Mouse (Mus musculus) thymus, adult 2 months (tissue): ENCODE data around the gene Mthfsd.

ENCODE experiments used
- CTCF ChIP-seq: fragments of 200-500 bp; IDR thresholded peaks from 2 replicates; pipeline ENCODE4 v1.5.1; 2012; ENCODE audit warnings: mild to moderate bottlenecking, control low read depth, low read length, moderate library complexity, borderline replicate concordance; ENCODE audit not compliant: control insufficient read depth, poor library complexity, insufficient read depth; ENCODE audit errors: extremely low read depth
- POLR2A ChIP-seq: fragments of 200-500 bp; IDR thresholded peaks from 2 replicates; pipeline ENCODE4 v1.6.1; 2012; ENCODE audit warnings: mild to moderate bottlenecking, low read length, control low read depth, moderate library complexity; ENCODE audit not compliant: control insufficient read depth, poor library complexity, insufficient read depth; ENCODE audit errors: extremely low read depth

DNA sequence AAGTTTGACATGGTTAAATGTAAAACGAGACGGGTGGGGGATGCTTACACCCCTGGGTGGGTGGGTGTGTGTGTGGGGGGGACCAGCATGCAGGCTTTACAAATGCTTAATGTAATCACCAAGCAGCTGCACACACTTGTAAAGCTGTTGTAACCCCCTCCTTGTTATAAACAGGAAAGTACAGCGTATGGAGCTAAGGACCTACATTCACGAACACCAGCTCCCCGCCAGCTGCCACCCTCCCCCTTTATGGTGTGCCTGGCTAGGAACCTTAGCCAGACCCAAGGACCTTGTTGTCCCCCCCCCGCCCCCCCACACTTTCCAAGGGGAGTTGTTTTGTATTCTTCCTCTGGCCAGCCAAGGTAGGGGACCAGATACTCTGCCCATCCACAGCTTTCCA is 18.5 kb upstream of the Mthfsd start:
- TF ChIP-seq CTCF, result no peak
- TF ChIP-seq POLR2A, result no peak
